Mouse (Mus musculus): ENCODE measurements around the gene Fbrsl1.

DNA sequence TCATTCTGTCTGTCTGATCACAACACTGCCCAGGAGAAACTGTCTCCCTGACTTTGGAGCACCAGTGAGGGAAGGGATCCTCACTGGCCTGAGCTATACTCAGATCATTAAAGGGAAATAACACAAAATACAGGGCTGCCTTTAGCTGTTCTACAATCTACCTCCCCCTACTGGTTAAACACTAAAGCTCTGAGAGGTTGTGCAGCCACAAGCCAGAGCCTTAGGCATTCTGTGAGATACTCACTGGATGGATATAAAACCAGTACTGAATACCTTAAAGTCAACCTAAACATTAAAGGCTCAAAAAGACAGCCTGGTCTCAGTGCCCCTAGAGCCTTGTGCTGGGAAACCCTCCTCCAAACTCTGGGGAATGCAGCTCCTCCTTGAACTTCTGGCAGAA, 13.5 kb downstream of the Fbrsl1 start:
- TF ChIP-seq ZNF384 (IDR thresholded peaks at IDR 0.05; ENCODE audit: low read depth, low read length) (no peak), CHD2 (IDR thresholded peaks at IDR 0.05; ENCODE audit: low read depth, low read length) (no peak), ZC3H11A (IDR thresholded peaks at IDR 0.05; ENCODE audit: borderline replicate concordance, low read depth, low read length) (no peak), HCFC1 (IDR thresholded peaks at IDR 0.05; ENCODE audit: borderline replicate concordance, insufficient read depth, low read length) (no peak), MAFK (IDR thresholded peaks at IDR 0.05; ENCODE audit: insufficient read depth, low read depth, low read length) (no peak)
